ENCODE assay signal across 10 mouse cellular contexts in genomic region chr9:32685793-32686558, GRCm38 (mm10). TPM values are rescaled to one million over a fixed set of nuclear protein-coding genes. Genes with fewer than 3 reads are reported as not detected.
DNase-seq lines count a peak whose midpoint lies in the region; ATAC-seq lines count a peak whose summit lies in the region.
"Had no signal": no experiment of that assay in that cellular context is flagged by ENCODE, and none has a peak within 500 bp of the region (broad histone marks: within the 10 kb centered on the region; RNA-seq: fewer than 3 reads in every experiment).

No protein-coding gene starts in this region.

- peak; percentile 54 to 55 for DNase-seq in right cerebral cortex, postnatal 10 days (ENCODE audit: low spot score in 2 of 2)
- no peak for DNase-seq in right cerebral cortex, postnatal 36 days (ENCODE audit: low spot score in 2 of 2)
- DNase-seq in forebrain, embryonic 11.5 days (ENCODE audit: low spot score) = peak; percentile 75
- peak; percentile 65 for DNase-seq in splenic B cell, adult 2 months (ENCODE audit: low read depth, low spot score)
- no peak for DNase-seq in thymus, postnatal 14 days
- DNase-seq in thymus, postnatal 0 days (ENCODE audit: low spot score) = no peak
- DNase-seq: right cerebral cortex, postnatal 25 days had no signal

- H3K4me2 ChIP-seq in forebrain, embryonic 11.5 days (ENCODE audit: low read depth, low read length, severe bottlenecking) = no peak overlapping the region
- no peak overlapping the region for H3K4me2 ChIP-seq in limb, embryonic 12.5 days
- no peak overlapping the region for H3K4me2 ChIP-seq in heart, embryonic 11.5 days

- peaks cover 87% of the 10 kb centered on the region for H3K27me3 ChIP-seq in forebrain, embryonic 11.5 days (ENCODE audit: control insufficient read depth, insufficient read depth, low read length)
- no peaks in the 10 kb centered on the region for H3K27me3 ChIP-seq in limb, embryonic 12.5 days
- H3K27me3 ChIP-seq in splenic B cell, adult 2 months (ENCODE audit: control insufficient read depth, insufficient read depth, low read length, poor library complexity, severe bottlenecking) = no peaks in the 10 kb centered on the region
- H3K27me3 ChIP-seq in heart, embryonic 11.5 days (ENCODE audit: control insufficient read depth, insufficient read depth, low read length) = no peaks in the 10 kb centered on the region

- no peak overlapping the region for H3K9ac ChIP-seq in forebrain, embryonic 11.5 days (ENCODE audit: low read length)
- no peak overlapping the region for H3K9ac ChIP-seq in limb, embryonic 12.5 days (replicated peaks)
- H3K9ac ChIP-seq in heart, embryonic 11.5 days (ENCODE audit: low read depth, low read length) = no peak overlapping the region
- H3K9ac ChIP-seq: liver, embryonic 14.5 days had no signal

- no peaks in the 10 kb centered on the region for H3K9me3 ChIP-seq in forebrain, embryonic 11.5 days (ENCODE audit: control insufficient read depth, low read length)
- H3K9me3 ChIP-seq in limb, embryonic 12.5 days = no peaks in the 10 kb centered on the region
- no peaks in the 10 kb centered on the region for H3K9me3 ChIP-seq in heart, embryonic 11.5 days (replicated peaks; ENCODE audit: control insufficient read depth, low read length)

- H3K4me1 ChIP-seq in forebrain, embryonic 11.5 days (replicated peaks; ENCODE audit: control insufficient read depth, insufficient read depth, low read length) = peaks cover 7% of the 10 kb centered on the region
- peaks cover 9% of the 10 kb centered on the region for H3K4me1 ChIP-seq in limb, embryonic 12.5 days (replicated peaks)
- H3K4me1 ChIP-seq in heart, embryonic 11.5 days (ENCODE audit: control insufficient read depth, insufficient read depth, low read length) = no peaks in the 10 kb centered on the region

- 8% methylated on average over 8 of the region's 8 CpGs for WGBS in forebrain, embryonic 11.5 days
- 36% methylated on average over 8 of the region's 8 CpGs for WGBS in limb, embryonic 12.5 days
- WGBS in heart, embryonic 11.5 days (ENCODE audit: insufficient replicate concordance) = 38% methylated on average over 8 of the region's 8 CpGs

- peak; percentile 95 for ATAC-seq in forebrain, embryonic 11.5 days (replicated peaks; ENCODE audit: low FRiP score)
- ATAC-seq in limb, embryonic 12.5 days (ENCODE audit: insufficient number of reproducible peaks, insufficient read depth, low FRiP score, low TSS enrichment, low read depth) = peak; percentile 59; the same call in 1 of the 2 replicates
- no peak for ATAC-seq in heart, embryonic 11.5 days (replicated peaks; ENCODE audit: insufficient number of reproducible peaks, low FRiP score, low TSS enrichment)

- no peak overlapping the region for H3K27ac ChIP-seq in forebrain, embryonic 11.5 days (ENCODE audit: low read depth, low read length)
- peak overlapping the region; percentile 79 for H3K27ac ChIP-seq in limb, embryonic 12.5 days
- no peak overlapping the region for H3K27ac ChIP-seq in heart, embryonic 11.5 days (ENCODE audit: low read depth, low read length)
- H3K27ac ChIP-seq: liver, embryonic 14.5 days had no signal

- no peaks in the 10 kb centered on the region for H3K36me3 ChIP-seq in forebrain, embryonic 11.5 days (ENCODE audit: control insufficient read depth, insufficient read depth, low read length)
- no peaks in the 10 kb centered on the region for H3K36me3 ChIP-seq in limb, embryonic 12.5 days
- no peaks in the 10 kb centered on the region for H3K36me3 ChIP-seq in splenic B cell, adult 2 months (ENCODE audit: control insufficient read depth, insufficient read depth, low read length, poor library complexity, severe bottlenecking)
- no peaks in the 10 kb centered on the region for H3K36me3 ChIP-seq in heart, embryonic 11.5 days (ENCODE audit: control insufficient read depth, insufficient read depth, low read length)

- no peak overlapping the region for H3K4me3 ChIP-seq in forebrain, embryonic 11.5 days (ENCODE audit: low read depth, low read length)
- no peak overlapping the region for H3K4me3 ChIP-seq in limb, embryonic 12.5 days (replicated peaks)
- H3K4me3 ChIP-seq in heart, embryonic 11.5 days (ENCODE audit: low read depth, low read length) = no peak overlapping the region

RNA-seq across cellular contexts. Expression of gene Ets1, which starts 50.0 kb away (rescaled TPM):
- polyA plus RNA-seq in forebrain, embryonic 11.5 days (2014; fragmentation: Nextera tagmentation; extraction: Ambion mirVana) = 18.4 and 22.6 TPM in 2 replicates
- 47.7 and 48.5 TPM in 2 replicates for polyA plus RNA-seq in limb, embryonic 12.5 days (2016; fragmentation: Nextera tagmentation; extraction: Ambion mirVana)
- polyA plus RNA-seq in heart, embryonic 11.5 days (2014; fragmentation: Nextera tagmentation; extraction: Ambion mirVana) = 38.3 and 53.0 TPM in 2 replicates
- polyA plus RNA-seq in thymus, postnatal 0 days (2015; fragmentation: Nextera tagmentation; extraction: Ambion mirVana) = 324 and 355 TPM in 2 replicates

Comparison
In these comparisons a context has a peak if more than half of its experiments do, and no peak if none do; other contexts are left out.
1. DNase-seq: peak in right cerebral cortex, postnatal 10 days (2 of 2), forebrain, embryonic 11.5 days (single experiment) and splenic B cell, adult 2 months (single experiment); none in right cerebral cortex, postnatal 36 days (0 of 2), thymus, postnatal 14 days (single experiment) and thymus, postnatal 0 days (single experiment).